Comparison of ENCODE assay signal across 16 mouse cellular contexts in the genomic region with DNA sequence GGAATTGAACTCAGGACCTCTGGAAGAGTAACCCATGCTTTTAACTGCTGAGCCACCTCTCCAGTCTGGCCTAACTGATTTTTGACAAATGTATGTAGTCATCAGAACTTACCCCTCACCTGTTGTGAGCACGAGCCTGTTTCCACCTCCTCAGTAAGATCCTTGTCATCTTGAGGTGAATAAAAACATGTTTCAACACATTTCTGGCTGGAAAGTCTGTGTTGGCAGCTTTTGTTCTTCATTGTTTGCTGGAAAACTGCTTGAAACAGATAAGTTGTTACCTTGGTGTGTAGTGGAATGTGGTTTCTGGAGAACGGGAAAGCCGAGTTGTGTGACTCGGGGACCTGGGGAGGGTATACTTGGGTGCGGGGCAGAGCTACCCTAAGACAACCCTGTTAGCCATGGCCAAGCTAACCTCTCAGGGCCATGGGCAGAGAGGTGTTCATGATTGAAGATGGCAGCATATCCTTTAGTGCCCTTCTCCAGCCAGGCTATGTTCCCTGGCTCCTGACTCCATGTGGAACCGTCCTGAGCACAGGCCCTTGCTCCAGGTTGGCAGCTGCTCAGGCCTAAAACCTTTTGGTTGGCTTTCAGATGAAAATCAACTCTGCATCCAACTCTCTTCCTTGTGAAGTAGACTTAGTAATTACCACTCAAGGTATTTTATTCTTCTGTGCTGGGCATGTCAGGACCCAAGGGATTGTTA. TPM values are rescaled to one million over a fixed set of nuclear protein-coding genes. Genes with fewer than 3 reads are reported as not detected.
DNase-seq lines count a peak whose midpoint lies in the region; ATAC-seq and TF ChIP-seq lines count a peak whose summit lies in the region.
"Had no signal": no experiment of that assay in that cellular context is flagged by ENCODE, and none has a peak within 500 bp of the region (broad histone marks: within the 10 kb centered on the region; RNA-seq: fewer than 3 reads in every experiment).

No protein-coding gene starts in this region.

- peaks cover 3% of the 10 kb centered on the region; the same call in 1 of the 2 replicates for H3K4me1 ChIP-seq in lung, adult 2 months (ENCODE audit: control insufficient read depth, insufficient read depth, low read length)
- H3K4me1 ChIP-seq in stomach, embryonic 14.5 days (ENCODE audit: control insufficient read depth, insufficient read depth, low read length), result no peaks in the 10 kb centered on the region

- DNase-seq in cerebellum, adult 11 months, result peak; percentile 53
- no peak for DNase-seq in cerebellum, postnatal 4 days (ENCODE audit: low spot score in 2 of 2)
- peak; percentile 15 for DNase-seq in lung, adult 2 months
- DNase-seq in lung, postnatal 4 days, result no peak
- peak; percentile 71 to 72 for DNase-seq in cerebellum, postnatal 25 days
- no peak for DNase-seq in layer of hippocampus, adult 2 months (ENCODE audit: low spot score in 2 of 2)
- no peak for DNase-seq in thymus, adult 18-20 months
- DNase-seq: kidney, adult 2 months; kidney, postnatal 36 days; liver, embryonic 13.5 days; right cerebral cortex, adult 18-20 months; thymus, postnatal 36 days had no signal

- H3K9me3 ChIP-seq in stomach, embryonic 14.5 days (ENCODE audit: control insufficient read depth, low read depth, low read length), result no peaks in the 10 kb centered on the region
- H3K9me3 ChIP-seq: forebrain, embryonic 12.5 days; G1E; liver, embryonic 13.5 days had no signal

- no peak for TF ChIP-seq POLR2A in lung, adult 2 months (IDR thresholded peaks at IDR 0.05; ENCODE audit: borderline replicate concordance, extremely low read depth, low read depth, low read length)

- no peak for TF ChIP-seq CTCF in lung, adult 2 months (IDR thresholded peaks at IDR 0.05; ENCODE audit: insufficient read depth, low read length)
- TF ChIP-seq CTCF in layer of hippocampus, adult 2 months (conservative IDR thresholded peaks at IDR 0.05), result no peak

- peak overlapping the region; percentile 33; the same call in 1 of the 2 replicates for H3K27ac ChIP-seq in stomach, embryonic 14.5 days (ENCODE audit: low read length)
- no peak overlapping the region for H3K27ac ChIP-seq in layer of hippocampus, adult 2 months
- H3K27ac ChIP-seq: forebrain, embryonic 12.5 days; liver, embryonic 13.5 days had no signal

- H3K27me3 ChIP-seq in stomach, embryonic 14.5 days (ENCODE audit: control insufficient read depth, insufficient read depth, low read length), result no peaks in the 10 kb centered on the region
- H3K27me3 ChIP-seq: forebrain, embryonic 12.5 days; liver, embryonic 13.5 days had no signal

- no peak overlapping the region for H3K4me2 ChIP-seq in stomach, embryonic 14.5 days (replicated peaks; ENCODE audit: low read depth, low read length)
- H3K4me2 ChIP-seq: forebrain, embryonic 12.5 days; liver, embryonic 13.5 days had no signal

- no peak overlapping the region for H3K4me3 ChIP-seq in lung, adult 2 months (replicated peaks; ENCODE audit: extremely low read depth, low read depth, low read length)
- H3K4me3 ChIP-seq in stomach, embryonic 14.5 days (ENCODE audit: low read depth, low read length), result no peak overlapping the region
- no peak overlapping the region for H3K4me3 ChIP-seq in layer of hippocampus, adult 2 months
- H3K4me3 ChIP-seq: forebrain, embryonic 12.5 days; liver, embryonic 13.5 days had no signal

- WGBS in lung, adult 2 months, result 70% methylated on average over 6 of the region's 6 CpGs
- WGBS in stomach, embryonic 14.5 days, result 70% methylated on average over 6 of the region's 6 CpGs

- no peak for ATAC-seq in stomach, embryonic 14.5 days (ENCODE audit: insufficient number of reproducible peaks, insufficient read depth, low FRiP score, low read depth)
- ATAC-seq: CD4-positive, CD25-positive, alpha-beta regulatory T cell, adult 4 months had no signal

- H3K9ac ChIP-seq in stomach, embryonic 14.5 days (replicated peaks; ENCODE audit: low read depth, low read length), result no peak overlapping the region
- H3K9ac ChIP-seq: forebrain, embryonic 12.5 days; liver, embryonic 13.5 days had no signal

- peaks cover 8% of the 10 kb centered on the region for H3K36me3 ChIP-seq in stomach, embryonic 14.5 days (ENCODE audit: control insufficient read depth, insufficient read depth, low read length)

RNA-seq across cellular contexts. Expression of gene Socs7, which starts 10.0 kb away (rescaled TPM):
- 9.8 and 11.3 TPM in 2 replicates for polyA plus RNA-seq in lung, adult 2 months (2012; rRNA removed)
- 2.8 and 3.0 TPM in 2 replicates for polyA plus RNA-seq in stomach, embryonic 14.5 days (2014; fragmentation: Nextera tagmentation; extraction: Ambion mirVana)
- 10 to 100 TPM; 79.5 to 79.7 TPM for total RNA-seq in layer of hippocampus, adult 2 months (2021)

RNA-seq across cellular contexts. Expression of gene Gpr179, which starts 20.4 kb away (rescaled TPM):
- polyA plus RNA-seq in lung, adult 2 months (2012; rRNA removed), result 0.23 and 0.24 TPM in 2 replicates
- 0.16 and 0.24 TPM in 2 replicates for polyA plus RNA-seq in stomach, embryonic 14.5 days (2014; fragmentation: Nextera tagmentation; extraction: Ambion mirVana)
- total RNA-seq in layer of hippocampus, adult 2 months (2021), result under 1 TPM; 0.20 to 0.33 TPM
- polyA plus RNA-seq: liver, embryonic 13.5 days had no signal

RNA-seq across cellular contexts. Expression of gene Arhgap23, which starts 43.0 kb away (rescaled TPM):
- polyA plus RNA-seq in lung, adult 2 months (2012; rRNA removed), result 74.3 and 90.6 TPM in 2 replicates
- polyA plus RNA-seq in stomach, embryonic 14.5 days (2014; fragmentation: Nextera tagmentation; extraction: Ambion mirVana), result 6.4 and 6.5 TPM in 2 replicates
- 10 to 100 TPM; 66.0 to 74.1 TPM for total RNA-seq in layer of hippocampus, adult 2 months (2021)
- polyA plus RNA-seq: CD4-positive, CD25-positive, alpha-beta regulatory T cell, adult 4 months had no signal

RNA-seq across cellular contexts. Expression of gene Mrpl45, which starts 56.8 kb away (rescaled TPM):
- 5.1 and 8.3 TPM in 2 replicates for polyA plus RNA-seq in lung, adult 2 months (2012; rRNA removed)
- 42.3 and 43.3 TPM in 2 replicates for polyA plus RNA-seq in stomach, embryonic 14.5 days (2014; fragmentation: Nextera tagmentation; extraction: Ambion mirVana)
- 10 to 100 TPM; 24.9 to 30.3 TPM for total RNA-seq in layer of hippocampus, adult 2 months (2021)

Comparison
In these comparisons a context has a peak if more than half of its experiments do, and no peak if none do; other contexts are left out.
1. DNase-seq: peak in cerebellum, adult 11 months (single experiment), lung, adult 2 months (single experiment) and cerebellum, postnatal 25 days (2 of 2); none in cerebellum, postnatal 4 days (0 of 2), lung, postnatal 4 days (0 of 2), layer of hippocampus, adult 2 months (0 of 2) and thymus, adult 18-20 months (0 of 2).